Mouse (Mus musculus): ENCODE results near the gene Wfdc15b.

- TF ChIP-seq POLR2A (IDR thresholded peaks at IDR 0.05; ENCODE audit: extremely low read depth, insufficient read depth, low read length), result no peak
- no peak for TF ChIP-seq CTCF (IDR thresholded peaks at IDR 0.05; ENCODE audit: extremely low read depth, insufficient read depth, low read length)
Measured at GRCm38 (mm10) chr2:164164941-164165340, 56.5 kb downstream of the Wfdc15b start.
